Mouse (Mus musculus) lung, adult 18-20 months (tissue): Measurements from ENCODE around the gene Pde3a.
A peak's percentile ranks its signal among the peaks of the same experiment; 100 is the strongest.

Experiments used
- DNase-seq, 2 experiments: peaks; one replicate each; pipeline ENCODE4 v3.0.0; 2022; ENCODE audit warnings: mixed read lengths in 2 of 2

Gene Pde3a

GRCm38 (mm10) chr6:141248691-141249584, at the start of gene Pde3a:
TSS of gene Pde3a (plus strand) at chr6:141249269.
- no peak for DNase-seq

- DNase-seq = no peak
Observed at GRCm38 (mm10) chr6:141200173-141200615, 48.9 kb upstream of the Pde3a start.

- no peak for DNase-seq
Observed at GRCm38 (mm10) chr6:141207531-141207930, 41.5 kb upstream of the Pde3a start.

- no peak for DNase-seq
Observed at GRCm38 (mm10) chr6:141208283-141208872, 40.7 kb upstream of the Pde3a start.

GRCm38 (mm10) chr6:141210021-141210420, 39.0 kb upstream of the Pde3a start:
- no peak for DNase-seq

GRCm38 (mm10) chr6:141221081-141221480, 28.0 kb upstream of the Pde3a start:
- DNase-seq = no peak

GRCm38 (mm10) chr6:141226851-141227657, 22.0 kb upstream of the Pde3a start:
- no peak for DNase-seq

- DNase-seq = no peak
Observed at GRCm38 (mm10) chr6:141227658-141228005, 21.4 kb upstream of the Pde3a start.

- no peak for DNase-seq
Observed at GRCm38 (mm10) chr6:141232756-141233382, 16.2 kb upstream of the Pde3a start.

- no peak for DNase-seq
Observed at GRCm38 (mm10) chr6:141241809-141242208, 7.3 kb upstream of the Pde3a start.

GRCm38 (mm10) chr6:141245089-141245488, 4.0 kb upstream of the Pde3a start:
- DNase-seq = peak in 1 of 2 experiments; percentile 18

- DNase-seq = no peak
Observed at GRCm38 (mm10) chr6:141246391-141246790, 2.7 kb upstream of the Pde3a start.

GRCm38 (mm10) chr6:141248081-141248480, 988 bp upstream of the Pde3a start:
- DNase-seq = no peak

- DNase-seq = peak; percentile 77 to 81
Observed at GRCm38 (mm10) chr6:141249585-141250295, 671 bp downstream of the Pde3a start.

- DNase-seq = peak; percentile 18 to 23
Observed at GRCm38 (mm10) chr6:141250296-141250629, 1.2 kb downstream of the Pde3a start.

GRCm38 (mm10) chr6:141250984-141251383, 1.9 kb downstream of the Pde3a start:
- DNase-seq = no peak

- DNase-seq = no peak
Observed at GRCm38 (mm10) chr6:141252520-141252919, 3.5 kb downstream of the Pde3a start.

- no peak for DNase-seq
Observed at GRCm38 (mm10) chr6:141254956-141255355, 5.9 kb downstream of the Pde3a start.

- no peak for DNase-seq
Observed at GRCm38 (mm10) chr6:141256896-141257295, 7.8 kb downstream of the Pde3a start.

GRCm38 (mm10) chr6:141257434-141258202, 8.5 kb downstream of the Pde3a start:
- no peak for DNase-seq

GRCm38 (mm10) chr6:141265257-141265656, 16.2 kb downstream of the Pde3a start:
- DNase-seq = no peak
